Mouse (Mus musculus): ENCODE results near the gene Ptprcap. TPM values are rescaled to one million over a fixed set of nuclear protein-coding genes. Genes with fewer than 3 reads are reported as not detected.

Gene Ptprcap
- 0.44 and 0.68 TPM in 2 replicates for polyA plus RNA-seq (2014; fragmentation: Nextera tagmentation; extraction: Ambion mirVana)

- DNase-seq (ENCODE audit: low spot score) (no peak), ATAC-seq (ENCODE audit: low FRiP score) (no peak)
- H3K9ac ChIP-seq, result no peak within 1 kb of the TSS
- no peak within 1 kb of the TSS for H3K27ac ChIP-seq
- peaks cover 59% of the 10 kb centered on the region for H3K36me3 ChIP-seq (replicated peaks; ENCODE audit: control insufficient read depth, insufficient read depth)
- H3K27me3 ChIP-seq (ENCODE audit: control insufficient read depth, insufficient read depth, low read length), result no peaks in the 10 kb centered on the region
- H3K4me1 ChIP-seq (replicated peaks; ENCODE audit: control insufficient read depth, insufficient read depth, low read length), result peaks cover 9% of the 10 kb centered on the region
- no peak within 1 kb of the TSS for H3K4me3 ChIP-seq (replicated peaks; ENCODE audit: low read length)
- no peak within 1 kb of the TSS for H3K4me2 ChIP-seq (replicated peaks)
- WGBS, result 76% methylated on average over 11 of the region's 11 CpGs
- H3K9me3 ChIP-seq (ENCODE audit: control insufficient read depth, low read length), result no peaks in the 10 kb centered on the region
Observed at GRCm38 (mm10) chr19:4153232-4153654, at the start of gene Ptprcap. Gene Ptprcap, plus strand, starts transcription at chr19:4153604.

DNA sequence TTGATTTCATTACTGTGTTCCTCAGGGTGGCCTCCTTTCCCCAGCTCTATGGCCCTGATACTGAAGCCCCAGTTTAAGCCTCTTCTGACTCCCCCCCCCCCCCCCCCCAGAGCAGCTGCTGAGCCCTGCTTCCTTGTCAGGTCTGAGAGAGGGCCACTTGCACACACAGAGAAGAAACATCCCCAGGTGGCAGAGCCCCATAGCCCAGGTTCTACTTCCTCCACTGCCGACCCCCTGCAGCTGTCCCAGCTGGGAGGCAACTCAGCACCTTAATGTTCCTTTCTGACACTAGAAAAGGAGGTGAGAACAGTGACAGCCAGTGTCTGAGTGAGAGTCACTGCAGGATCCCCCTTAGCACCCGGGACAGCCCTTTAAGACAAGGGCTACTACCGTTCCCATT lies 49.6 kb upstream of the Ptprcap start:
- Histone ChIP-seq H3K36me3 (replicated peaks; ENCODE audit: control insufficient read depth, insufficient read depth) (peaks cover 27% of the 10 kb centered on the region), H3K4me1 (replicated peaks; ENCODE audit: control insufficient read depth, insufficient read depth, low read length) (peaks cover 30% of the 10 kb centered on the region)
- 88% methylated on average over 3 of the region's 3 CpGs for WGBS

GRCm38 (mm10) chr19:4104675-4105194 lies 48.7 kb upstream of the Ptprcap start:
- Histone ChIP-seq H3K9me3 (ENCODE audit: control insufficient read depth, low read length) (no peaks in the 10 kb centered on the region), H3K4me3 (replicated peaks; ENCODE audit: low read length) (no peak overlapping the region), H3K4me1 (replicated peaks; ENCODE audit: control insufficient read depth, insufficient read depth, low read length) (peaks cover 20% of the 10 kb centered on the region), H3K27me3 (ENCODE audit: control insufficient read depth, insufficient read depth, low read length) (peaks cover 9% of the 10 kb centered on the region; the same call in 1 of the 2 replicates), H3K4me2 (replicated peaks) (no peak overlapping the region), H3K27ac (no peak overlapping the region), H3K36me3 (replicated peaks; ENCODE audit: control insufficient read depth, insufficient read depth) (peaks cover 30% of the 10 kb centered on the region), H3K9ac (no peak overlapping the region)
- WGBS, result 91% methylated on average over 16 of the region's 16 CpGs
- DNase-seq (ENCODE audit: low spot score) (no peak), ATAC-seq (ENCODE audit: low FRiP score) (no peak)

More for the DNA sequence above, 49.6 kb upstream of the Ptprcap start:
- Histone ChIP-seq H3K27ac (no peak overlapping the region), H3K27me3 (ENCODE audit: control insufficient read depth, insufficient read depth, low read length) (peaks cover 9% of the 10 kb centered on the region; the same call in 1 of the 2 replicates), H3K4me2 (replicated peaks) (no peak overlapping the region), H3K9me3 (ENCODE audit: control insufficient read depth, low read length) (no peaks in the 10 kb centered on the region), H3K4me3 (replicated peaks; ENCODE audit: low read length) (no peak overlapping the region), H3K9ac (no peak overlapping the region)
- no peak for ATAC-seq (ENCODE audit: low FRiP score)
- DNase-seq (ENCODE audit: low spot score), result no peak

- 91% methylated on average over 14 of the region's 14 CpGs for WGBS
- H3K27ac ChIP-seq, result no peak overlapping the region
- peaks cover 4% of the 10 kb centered on the region; the same call in 1 of the 2 replicates for H3K27me3 ChIP-seq (ENCODE audit: control insufficient read depth, insufficient read depth, low read length)
- no peak overlapping the region for H3K9ac ChIP-seq
- H3K4me3 ChIP-seq (replicated peaks; ENCODE audit: low read length), result no peak overlapping the region
- no peak for DNase-seq (ENCODE audit: low spot score)
- H3K4me2 ChIP-seq (replicated peaks), result no peak overlapping the region
- no peaks in the 10 kb centered on the region for H3K9me3 ChIP-seq (ENCODE audit: control insufficient read depth, low read length)
- peaks cover 46% of the 10 kb centered on the region for H3K36me3 ChIP-seq (replicated peaks; ENCODE audit: control insufficient read depth, insufficient read depth)
- H3K4me1 ChIP-seq (replicated peaks; ENCODE audit: control insufficient read depth, insufficient read depth, low read length), result peaks cover 5% of the 10 kb centered on the region; the same call in 1 of the 2 replicates
- ATAC-seq (ENCODE audit: low FRiP score), result no peak
Observed at GRCm38 (mm10) chr19:4106654-4107053, 46.8 kb upstream of the Ptprcap start.

GRCm38 (mm10) chr19:4108535-4108934 lies 44.9 kb upstream of the Ptprcap start:
- 86% methylated on average over 9 of the region's 9 CpGs for WGBS
- DNase-seq (ENCODE audit: low spot score) (no peak), ATAC-seq (ENCODE audit: low FRiP score) (no peak)
- Histone ChIP-seq H3K4me3 (replicated peaks; ENCODE audit: low read length) (no peak overlapping the region), H3K4me1 (replicated peaks; ENCODE audit: control insufficient read depth, insufficient read depth, low read length) (no peaks in the 10 kb centered on the region), H3K9ac (no peak overlapping the region), H3K36me3 (replicated peaks; ENCODE audit: control insufficient read depth, insufficient read depth) (peaks cover 60% of the 10 kb centered on the region), H3K9me3 (ENCODE audit: control insufficient read depth, low read length) (no peaks in the 10 kb centered on the region), H3K27me3 (ENCODE audit: control insufficient read depth, insufficient read depth, low read length) (no peaks in the 10 kb centered on the region), H3K27ac (no peak overlapping the region), H3K4me2 (replicated peaks) (no peak overlapping the region)

GRCm38 (mm10) chr19:4112063-4112960 lies 41.1 kb upstream of the Ptprcap start:
- Histone ChIP-seq H3K4me3 (replicated peaks; ENCODE audit: low read length) (no peak overlapping the region), H3K9me3 (ENCODE audit: control insufficient read depth, low read length) (no peaks in the 10 kb centered on the region), H3K9ac (no peak overlapping the region), H3K4me1 (replicated peaks; ENCODE audit: control insufficient read depth, insufficient read depth, low read length) (no peaks in the 10 kb centered on the region), H3K27ac (no peak overlapping the region), H3K4me2 (replicated peaks) (no peak overlapping the region), H3K27me3 (ENCODE audit: control insufficient read depth, insufficient read depth, low read length) (no peaks in the 10 kb centered on the region), H3K36me3 (replicated peaks; ENCODE audit: control insufficient read depth, insufficient read depth) (peaks cover 87% of the 10 kb centered on the region)
- DNase-seq (ENCODE audit: low spot score) (no peak), ATAC-seq (ENCODE audit: low FRiP score) (no peak)
- WGBS, result 96% methylated on average over 26 of the region's 26 CpGs

GRCm38 (mm10) chr19:4113186-4113805 lies 40.1 kb upstream of the Ptprcap start:
- 77% methylated on average over 13 of the region's 13 CpGs for WGBS
- Histone ChIP-seq H3K9ac (no peak overlapping the region), H3K4me2 (replicated peaks) (no peak overlapping the region), H3K4me1 (replicated peaks; ENCODE audit: control insufficient read depth, insufficient read depth, low read length) (no peaks in the 10 kb centered on the region), H3K4me3 (replicated peaks; ENCODE audit: low read length) (no peak overlapping the region), H3K27me3 (ENCODE audit: control insufficient read depth, insufficient read depth, low read length) (no peaks in the 10 kb centered on the region), H3K9me3 (ENCODE audit: control insufficient read depth, low read length) (no peaks in the 10 kb centered on the region), H3K36me3 (replicated peaks; ENCODE audit: control insufficient read depth, insufficient read depth) (peaks cover 85% of the 10 kb centered on the region), H3K27ac (no peak overlapping the region)
- DNase-seq (ENCODE audit: low spot score) (no peak), ATAC-seq (ENCODE audit: low FRiP score) (no peak)

- 80% methylated on average over 5 of the region's 5 CpGs for WGBS
- Histone ChIP-seq H3K9ac (no peak overlapping the region), H3K27me3 (ENCODE audit: control insufficient read depth, insufficient read depth, low read length) (no peaks in the 10 kb centered on the region), H3K4me1 (replicated peaks; ENCODE audit: control insufficient read depth, insufficient read depth, low read length) (no peaks in the 10 kb centered on the region), H3K4me3 (replicated peaks; ENCODE audit: low read length) (no peak overlapping the region), H3K27ac (no peak overlapping the region), H3K4me2 (replicated peaks) (no peak overlapping the region), H3K9me3 (ENCODE audit: control insufficient read depth, low read length) (no peaks in the 10 kb centered on the region), H3K36me3 (replicated peaks; ENCODE audit: control insufficient read depth, insufficient read depth) (peaks cover 80% of the 10 kb centered on the region)
- ATAC-seq (ENCODE audit: low FRiP score), result no peak
- DNase-seq (ENCODE audit: low spot score), result no peak
Observed at GRCm38 (mm10) chr19:4113806-4114230, 39.6 kb upstream of the Ptprcap start.

DNA sequence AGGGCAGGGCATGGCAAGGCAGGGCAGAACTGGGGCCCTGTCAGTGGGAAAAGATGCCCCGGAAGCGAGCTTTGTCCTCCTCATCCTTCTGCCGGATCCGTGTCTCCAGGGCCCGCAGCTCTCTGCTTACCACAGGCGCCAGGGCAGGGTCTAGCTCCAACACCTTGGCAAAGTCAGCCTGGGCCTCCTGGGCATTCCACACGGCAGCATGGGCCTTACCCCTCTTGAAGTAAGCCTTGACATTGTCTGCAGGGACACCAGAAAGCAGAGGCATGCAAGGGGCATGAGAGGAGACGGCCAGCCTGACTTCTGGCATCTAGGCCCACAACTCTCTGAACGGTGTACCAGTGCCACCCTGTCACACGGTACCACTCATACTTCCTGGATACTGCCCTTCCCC lies 38.9 kb upstream of the Ptprcap start:
- H3K4me3 ChIP-seq (replicated peaks; ENCODE audit: low read length), result no peak overlapping the region
- H3K27me3 ChIP-seq (ENCODE audit: control insufficient read depth, insufficient read depth, low read length), result no peaks in the 10 kb centered on the region
- no peak overlapping the region for H3K27ac ChIP-seq
- DNase-seq (ENCODE audit: low spot score) (no peak), ATAC-seq (ENCODE audit: low FRiP score) (no peak)
- peaks cover 79% of the 10 kb centered on the region for H3K36me3 ChIP-seq (replicated peaks; ENCODE audit: control insufficient read depth, insufficient read depth)
- H3K4me1 ChIP-seq (replicated peaks; ENCODE audit: control insufficient read depth, insufficient read depth, low read length), result no peaks in the 10 kb centered on the region
- no peak overlapping the region for H3K9ac ChIP-seq
- no peak overlapping the region for H3K4me2 ChIP-seq (replicated peaks)
- 93% methylated on average over 10 of the region's 10 CpGs for WGBS
- no peaks in the 10 kb centered on the region for H3K9me3 ChIP-seq (ENCODE audit: control insufficient read depth, low read length)

Measured in hindbrain, embryonic 14.5 days (tissue).